Mouse (Mus musculus): Measurements from ENCODE around the gene Agtpbp1. TPM values are rescaled to one million over a fixed set of nuclear protein-coding genes. Genes with fewer than 3 reads are reported as not detected.
A peak's percentile ranks its signal among the peaks of the same experiment; 100 is the strongest.

Gene Agtpbp1
- 50.8 and 52.3 TPM in 2 replicates for polyA plus RNA-seq (2015; fragmentation: Nextera tagmentation; extraction: Ambion mirVana)

DNA sequence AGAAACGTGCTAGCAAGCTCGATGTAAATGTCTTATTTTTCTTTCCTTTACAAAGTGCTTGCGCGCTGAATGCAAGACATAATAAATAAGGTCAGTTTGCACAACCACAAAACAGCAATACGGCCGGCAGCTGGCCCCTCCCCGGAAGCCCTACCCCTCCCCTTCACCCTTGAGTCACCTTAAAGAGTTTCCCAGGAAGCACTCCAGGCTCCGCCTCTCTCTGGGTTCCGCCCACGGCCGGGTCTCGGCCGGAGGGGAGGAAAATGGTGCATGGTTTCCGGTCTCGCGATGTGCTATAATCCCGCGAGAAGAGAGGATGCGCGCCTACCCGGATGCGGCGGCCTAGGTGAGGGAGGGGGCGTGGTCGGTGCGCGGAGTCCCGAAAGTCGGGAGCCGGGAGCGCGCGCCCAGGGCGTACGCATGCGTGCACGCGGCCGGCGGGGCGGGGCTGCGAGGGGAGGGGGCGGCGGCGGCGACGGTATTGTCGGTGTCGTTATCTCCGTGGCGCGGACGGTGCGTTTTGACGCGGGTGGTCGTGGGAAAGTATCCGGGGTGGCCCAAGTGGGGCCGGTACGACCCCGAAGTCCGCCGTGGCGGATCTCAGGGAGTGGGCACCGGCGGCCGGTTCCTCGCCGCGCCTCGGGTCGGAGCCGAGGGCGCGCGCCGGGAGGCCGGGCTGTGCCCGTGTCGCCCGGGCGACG, at the start of gene Agtpbp1, which contains the start of gene Naa35:
TSS of gene Agtpbp1 (minus strand) at position 281 of the 701 bp plus-strand sequence.
TSS of gene Naa35 (plus strand) at position 313 of the 701 bp plus-strand sequence.
- peak; percentile 98 for ATAC-seq (replicated peaks)
- WGBS: under 1% methylated on average over 79 of the region's 83 CpGs
- H3K4me2 ChIP-seq (replicated peaks): peak within 1 kb of the TSS; percentile 89
- H3K9me3 ChIP-seq: no peaks in the 10 kb centered on the region
- H3K27me3 ChIP-seq: no peaks in the 10 kb centered on the region
- H3K36me3 ChIP-seq: peaks cover 20% of the 10 kb centered on the region
- H3K27ac ChIP-seq (replicated peaks): peak within 1 kb of the TSS; percentile 84
- H3K4me3 ChIP-seq: peak within 1 kb of the TSS; percentile 81
- H3K9ac ChIP-seq (replicated peaks): peak within 1 kb of the TSS; percentile 84
- peaks cover 37% of the 10 kb centered on the region for H3K4me1 ChIP-seq

- Histone ChIP-seq H3K4me1 (no peaks in the 10 kb centered on the region), H3K27me3 (no peaks in the 10 kb centered on the region), H3K27ac (replicated peaks) (no peak overlapping the region), H3K9ac (replicated peaks) (no peak overlapping the region), H3K4me3 (no peak overlapping the region), H3K4me2 (replicated peaks) (no peak overlapping the region), H3K9me3 (no peaks in the 10 kb centered on the region), H3K36me3 (peaks cover 94% of the 10 kb centered on the region)
- WGBS: 76% methylated on average over 5 of the region's 5 CpGs
- ATAC-seq (replicated peaks): no peak
Measured at GRCm38 (mm10) chr13:59634637-59635036, 49.6 kb upstream of the Agtpbp1 start.

DNA sequence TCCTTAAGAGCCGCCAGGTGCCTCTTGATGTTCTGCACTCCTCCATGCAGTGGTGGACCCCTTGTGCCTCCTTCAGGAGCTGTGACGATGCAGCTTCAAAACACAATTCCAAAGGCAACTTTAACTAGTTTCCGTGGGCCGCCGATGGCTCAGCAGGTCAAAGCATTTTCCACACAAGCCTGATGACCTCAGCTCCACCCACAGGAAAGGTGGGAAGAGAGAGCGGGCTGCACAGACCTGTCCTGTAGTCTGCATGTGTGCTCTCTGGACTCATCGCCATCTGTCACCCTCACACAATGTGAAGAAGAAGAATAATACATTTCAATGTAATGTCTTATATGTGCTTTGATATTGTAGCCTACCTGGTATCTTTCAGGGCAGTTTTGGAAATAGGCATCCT, 41.7 kb upstream of the Agtpbp1 start:
- H3K36me3 ChIP-seq: peaks cover 86% of the 10 kb centered on the region
- 87% methylated on average over 7 of the region's 7 CpGs for WGBS
- ATAC-seq (replicated peaks): no peak

DNA sequence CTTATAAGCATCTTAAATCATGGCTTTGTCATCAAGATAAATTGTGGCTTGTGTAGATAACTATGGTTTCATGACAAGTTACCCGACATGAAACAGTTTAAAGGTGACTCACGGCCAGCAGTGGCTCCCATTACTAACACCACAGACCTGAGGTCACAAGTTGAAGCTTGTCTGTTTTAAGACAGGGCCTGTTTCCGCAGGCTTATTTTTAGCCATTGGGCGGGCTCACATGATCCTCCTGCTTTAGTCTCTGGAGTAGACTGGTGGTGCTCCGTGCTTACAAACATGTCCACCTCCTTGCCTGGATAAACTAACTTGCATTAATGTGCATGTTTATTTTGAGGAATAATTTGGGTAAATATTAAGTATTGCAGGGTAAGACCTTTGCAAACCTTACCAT, 39.9 kb upstream of the Agtpbp1 start:
- no peak overlapping the region for H3K9ac ChIP-seq (replicated peaks)
- H3K4me2 ChIP-seq (replicated peaks): no peak overlapping the region
- no peaks in the 10 kb centered on the region for H3K27me3 ChIP-seq
- H3K9me3 ChIP-seq: no peaks in the 10 kb centered on the region
- no peak overlapping the region for H3K27ac ChIP-seq (replicated peaks)
- WGBS: 92% methylated on average over 5 of the region's 5 CpGs
- no peak for ATAC-seq (replicated peaks)
- H3K36me3 ChIP-seq: peaks cover 85% of the 10 kb centered on the region
- no peaks in the 10 kb centered on the region for H3K4me1 ChIP-seq
- no peak overlapping the region for H3K4me3 ChIP-seq

More for the DNA sequence above, 41.7 kb upstream of the Agtpbp1 start:
- Histone ChIP-seq H3K4me3 (no peak overlapping the region), H3K9me3 (no peaks in the 10 kb centered on the region), H3K4me1 (no peaks in the 10 kb centered on the region), H3K27ac (replicated peaks) (no peak overlapping the region), H3K9ac (replicated peaks) (no peak overlapping the region), H3K4me2 (replicated peaks) (no peak overlapping the region), H3K27me3 (no peaks in the 10 kb centered on the region)

- peaks cover 83% of the 10 kb centered on the region for H3K36me3 ChIP-seq
- H3K9me3 ChIP-seq: no peaks in the 10 kb centered on the region
- H3K27ac ChIP-seq (replicated peaks): no peak overlapping the region
- H3K9ac ChIP-seq (replicated peaks): no peak overlapping the region
- H3K4me1 ChIP-seq: no peaks in the 10 kb centered on the region
- no peak overlapping the region for H3K4me2 ChIP-seq (replicated peaks)
- H3K4me3 ChIP-seq: no peak overlapping the region
- no peaks in the 10 kb centered on the region for H3K27me3 ChIP-seq
- ATAC-seq (replicated peaks): no peak
- 76% methylated on average over 3 of the region's 3 CpGs for WGBS
Measured at GRCm38 (mm10) chr13:59624389-59624788, 39.4 kb upstream of the Agtpbp1 start.

DNA sequence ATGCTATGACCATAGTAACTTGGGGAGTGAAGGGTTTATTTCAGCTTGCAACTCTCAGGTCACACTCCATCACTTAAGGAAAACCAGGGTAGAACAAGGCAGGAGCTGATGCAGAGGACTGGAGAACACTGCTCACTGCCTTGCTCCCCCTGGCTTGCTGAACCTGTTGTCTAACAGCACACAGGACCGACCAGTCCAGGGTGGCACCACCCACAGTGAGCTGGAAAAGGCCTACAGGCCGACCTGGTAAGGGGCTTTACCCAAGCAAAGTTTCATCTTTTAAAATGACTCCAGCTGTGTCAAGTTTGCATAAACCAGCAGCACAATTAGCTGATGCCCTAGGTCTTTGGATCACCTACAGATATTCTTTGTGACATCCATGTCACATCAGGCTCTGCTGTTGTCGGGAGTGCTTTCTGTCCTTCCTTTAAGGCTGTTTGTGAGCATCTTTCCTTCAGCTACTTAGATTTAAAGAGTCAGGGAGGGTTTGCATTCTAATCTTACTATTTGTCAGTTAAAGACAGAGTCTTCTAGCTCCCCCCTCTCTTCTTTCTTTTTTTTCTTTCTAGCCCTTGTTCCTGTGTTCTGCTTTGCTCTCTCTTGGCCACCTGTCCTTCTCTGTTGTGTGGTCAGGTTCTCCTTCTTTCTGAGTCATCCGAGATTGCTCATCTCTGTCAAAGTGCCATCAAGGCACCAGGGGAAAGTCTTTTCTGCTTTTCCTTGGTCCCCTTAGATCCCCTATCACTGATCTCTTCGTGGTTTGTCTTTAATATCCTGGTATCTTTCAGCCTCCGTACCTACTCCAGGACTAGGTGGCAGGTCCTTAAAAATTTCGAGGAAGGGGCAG, 36.8 kb upstream of the Agtpbp1 start:
- no peak for ATAC-seq (replicated peaks)
- no peak overlapping the region for H3K27ac ChIP-seq (replicated peaks)
- H3K9me3 ChIP-seq: no peaks in the 10 kb centered on the region
- H3K4me3 ChIP-seq: no peak overlapping the region
- no peak overlapping the region for H3K9ac ChIP-seq (replicated peaks)
- no peaks in the 10 kb centered on the region for H3K27me3 ChIP-seq
- H3K4me1 ChIP-seq: no peaks in the 10 kb centered on the region
- WGBS: 92% methylated on average over 7 of the region's 7 CpGs
- no peak overlapping the region for H3K4me2 ChIP-seq (replicated peaks)
- H3K36me3 ChIP-seq: peaks cover 82% of the 10 kb centered on the region

GRCm38 (mm10) chr13:59618463-59618862, 33.4 kb upstream of the Agtpbp1 start:
- Histone ChIP-seq H3K4me3 (no peak overlapping the region), H3K9me3 (no peaks in the 10 kb centered on the region), H3K27me3 (no peaks in the 10 kb centered on the region), H3K9ac (replicated peaks) (no peak overlapping the region), H3K4me1 (no peaks in the 10 kb centered on the region), H3K4me2 (replicated peaks) (no peak overlapping the region), H3K27ac (replicated peaks) (no peak overlapping the region), H3K36me3 (peaks cover 74% of the 10 kb centered on the region)
- ATAC-seq (replicated peaks): no peak
- WGBS: 90% methylated on average over 6 of the region's 6 CpGs

DNA sequence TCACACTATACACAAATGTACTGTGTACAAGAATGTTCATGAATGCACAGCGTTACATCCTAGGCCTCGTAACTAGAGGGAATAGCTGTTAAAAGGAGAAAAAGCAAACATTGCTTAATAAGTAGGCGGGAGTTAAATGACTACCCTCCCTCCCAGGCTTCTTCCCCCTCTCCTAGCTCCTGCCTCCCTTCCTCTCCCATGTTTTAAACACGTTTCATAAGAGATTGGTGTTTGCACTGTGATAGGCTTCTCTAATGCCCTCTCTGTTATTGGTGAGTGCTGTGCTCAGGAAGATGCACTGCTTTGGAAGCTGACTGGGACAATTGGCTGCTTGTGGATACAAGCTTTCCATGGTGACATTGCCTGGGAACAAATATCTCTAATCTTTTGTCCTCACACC, 30.5 kb upstream of the Agtpbp1 start:
- no peaks in the 10 kb centered on the region for H3K9me3 ChIP-seq
- H3K4me2 ChIP-seq (replicated peaks): no peak overlapping the region
- no peak overlapping the region for H3K9ac ChIP-seq (replicated peaks)
- no peaks in the 10 kb centered on the region for H3K27me3 ChIP-seq
- no peak for ATAC-seq (replicated peaks)
- WGBS: 90% methylated on average over 4 of the region's 4 CpGs
- H3K36me3 ChIP-seq: peaks cover 73% of the 10 kb centered on the region
- no peak overlapping the region for H3K4me3 ChIP-seq
- H3K4me1 ChIP-seq: no peaks in the 10 kb centered on the region
- no peak overlapping the region for H3K27ac ChIP-seq (replicated peaks)

- Histone ChIP-seq H3K27ac (replicated peaks) (no peak overlapping the region), H3K4me1 (no peaks in the 10 kb centered on the region)
- WGBS: 94% methylated on average over 4 of the region's 4 CpGs
Measured at GRCm38 (mm10) chr13:59615152-59615551, 30.1 kb upstream of the Agtpbp1 start.

DNA sequence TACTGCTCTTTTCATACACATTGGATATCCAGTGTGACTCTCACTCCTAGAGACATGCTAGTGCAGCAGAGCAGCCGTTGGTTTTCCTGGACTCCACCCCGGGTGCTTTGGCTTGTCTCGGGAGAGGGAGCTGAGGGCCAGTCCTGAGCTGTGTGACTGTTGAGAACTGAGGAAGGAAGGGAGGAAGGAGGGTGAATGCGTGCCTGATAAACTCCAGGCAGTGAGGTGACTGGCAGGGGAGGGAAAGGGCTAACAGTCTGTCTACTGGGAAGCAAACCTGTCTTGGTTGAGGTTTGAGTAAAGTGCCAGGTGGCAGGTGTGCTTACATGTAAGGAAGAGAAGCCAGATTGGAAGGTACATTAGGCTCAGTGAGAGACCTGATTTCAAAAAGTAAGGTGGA, 28.8 kb upstream of the Agtpbp1 start:
- H3K9me3 ChIP-seq: no peaks in the 10 kb centered on the region
- 88% methylated on average over 4 of the region's 4 CpGs for WGBS
- no peak overlapping the region for H3K9ac ChIP-seq (replicated peaks)
- no peak overlapping the region for H3K4me2 ChIP-seq (replicated peaks)
- no peaks in the 10 kb centered on the region for H3K27me3 ChIP-seq
- H3K4me3 ChIP-seq: no peak overlapping the region
- ATAC-seq (replicated peaks): no peak
- H3K27ac ChIP-seq (replicated peaks): no peak overlapping the region
- no peaks in the 10 kb centered on the region for H3K4me1 ChIP-seq
- H3K36me3 ChIP-seq: peaks cover 74% of the 10 kb centered on the region

More at GRCm38 (mm10) chr13:59615152-59615551, 30.1 kb upstream of the Agtpbp1 start:
- no peak overlapping the region for H3K4me3 ChIP-seq
- H3K9me3 ChIP-seq: no peaks in the 10 kb centered on the region
- no peaks in the 10 kb centered on the region for H3K27me3 ChIP-seq
- no peak for ATAC-seq (replicated peaks)
- H3K4me2 ChIP-seq (replicated peaks): no peak overlapping the region
- no peak overlapping the region for H3K9ac ChIP-seq (replicated peaks)
- H3K36me3 ChIP-seq: peaks cover 74% of the 10 kb centered on the region

DNA sequence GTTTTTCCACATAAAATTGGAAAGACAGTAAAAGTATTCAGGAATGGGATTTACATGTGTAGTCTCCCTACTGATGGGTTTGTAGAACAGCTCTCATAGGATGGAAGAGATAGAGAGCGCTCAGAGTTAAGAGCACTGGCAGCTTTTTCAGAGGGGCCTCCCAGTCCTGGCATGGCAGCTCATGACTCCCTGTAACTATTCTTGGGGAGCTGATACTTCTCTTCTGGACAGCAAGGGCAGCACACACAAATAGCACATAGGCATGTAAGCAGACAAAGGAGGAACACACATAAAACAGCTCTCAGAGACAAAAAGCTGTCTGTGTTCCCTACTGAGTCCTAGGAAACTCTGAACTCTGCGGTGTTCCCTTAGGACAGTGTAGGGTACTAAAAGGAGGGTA, 25.4 kb upstream of the Agtpbp1 start:
- Histone ChIP-seq H3K9ac (replicated peaks) (no peak overlapping the region), H3K27me3 (no peaks in the 10 kb centered on the region), H3K27ac (replicated peaks) (no peak overlapping the region), H3K9me3 (no peaks in the 10 kb centered on the region), H3K4me1 (no peaks in the 10 kb centered on the region), H3K4me2 (replicated peaks) (no peak overlapping the region), H3K4me3 (no peak overlapping the region), H3K36me3 (peaks cover 84% of the 10 kb centered on the region)
- ATAC-seq (replicated peaks): no peak
- WGBS: 96% methylated on average over 2 of the region's 2 CpGs

- H3K4me1 ChIP-seq: no peaks in the 10 kb centered on the region
- peaks cover 83% of the 10 kb centered on the region for H3K36me3 ChIP-seq
- no peaks in the 10 kb centered on the region for H3K9me3 ChIP-seq
- no peak for ATAC-seq (replicated peaks)
- H3K4me3 ChIP-seq: no peak overlapping the region
- H3K27me3 ChIP-seq: no peaks in the 10 kb centered on the region
- no peak overlapping the region for H3K27ac ChIP-seq (replicated peaks)
- H3K4me2 ChIP-seq (replicated peaks): no peak overlapping the region
- H3K9ac ChIP-seq (replicated peaks): no peak overlapping the region
- 93% methylated on average over 4 of the region's 4 CpGs for WGBS
Measured at GRCm38 (mm10) chr13:59609885-59610284, 24.9 kb upstream of the Agtpbp1 start.

Measured in forebrain, embryonic 15.5 days (tissue).